Mouse (Mus musculus) A20 (cell line): ENCODE measurements at regions not wholly inside any gene's neighbourhood (a gene's known extent, or its start where the extent isn't known, plus 50 kb on each side); places are given as distances from the start of the nearest gene placed in this dataset.
"Not testable (repeated sequence)": the region's sequence is repeated elsewhere in the genome, so short reads cannot be mapped to it uniquely, and the experiment has no call there.

Experiments
- DNase-seq: peaks from one replicate; pipeline ENCODE4 v3.0.0-alpha.2; 2011; ENCODE audit warnings: low read depth, low spot score

DNA sequence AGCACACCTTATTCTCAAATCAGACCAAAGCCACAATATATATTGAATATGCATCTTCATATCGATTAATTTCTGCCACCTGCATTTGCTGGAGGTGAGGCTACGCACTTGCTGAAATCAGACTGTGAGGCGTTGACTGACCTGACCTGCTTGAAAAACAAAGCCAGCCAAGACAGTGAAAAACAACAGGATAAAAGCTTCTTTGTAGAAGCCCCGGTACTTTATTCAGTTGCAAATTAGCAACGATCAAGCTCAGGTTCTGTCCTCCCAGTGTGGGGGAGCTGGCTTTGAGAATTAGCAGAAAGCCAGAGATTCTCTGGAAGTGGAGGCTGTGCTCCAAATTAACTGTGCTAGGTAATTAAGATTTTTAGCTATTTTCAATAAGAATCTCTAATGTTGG, 100.6 kb downstream of the Vmn2r79 start:
- DNase-seq, result no peak

- not testable (repeated sequence) for DNase-seq
These were observed 103.7 kb downstream of the Vmn2r79 start for GRCm38 (mm10) chr7:87099611-87100010.

- DNase-seq, result not testable (repeated sequence)
These were observed 104.5 kb downstream of the Vmn2r79 start for GRCm38 (mm10) chr7:87100377-87100776.

- not testable (repeated sequence) for DNase-seq
These were observed 105.4 kb downstream of the Vmn2r79 start for GRCm38 (mm10) chr7:87101281-87101680.

DNA sequence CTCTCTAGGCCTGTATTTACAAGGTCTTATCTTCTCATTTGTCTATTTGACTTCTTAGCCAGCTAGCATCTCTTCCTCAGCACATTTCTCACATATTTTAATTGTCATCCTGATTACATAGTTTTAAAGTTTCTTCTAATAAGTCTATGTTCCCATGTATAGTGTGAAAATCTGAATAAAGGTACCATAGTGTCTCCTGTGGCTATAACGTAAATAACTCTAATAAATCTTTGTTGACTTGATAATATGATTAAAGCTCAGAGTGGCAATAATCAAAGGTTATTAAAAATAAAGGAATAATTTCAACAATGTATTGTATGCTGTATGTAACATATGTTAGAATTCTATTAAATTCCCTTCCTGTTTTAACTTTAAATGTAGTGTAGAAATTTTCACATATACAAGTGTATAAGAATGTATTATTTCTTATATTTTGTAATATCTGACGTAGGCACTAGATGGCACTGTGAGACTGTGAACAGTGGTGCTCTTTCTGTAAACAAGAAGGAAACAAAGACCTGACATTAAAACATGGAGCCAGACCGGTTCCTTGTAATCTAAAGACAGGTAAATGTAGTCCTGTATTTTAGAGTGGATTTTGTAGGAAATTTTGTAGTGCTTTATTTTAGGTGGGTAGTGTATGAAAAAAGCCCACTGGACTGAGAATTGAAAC, 114.5 kb downstream of the Vmn2r79 start:
- DNase-seq, result peak; percentile 32

DNA sequence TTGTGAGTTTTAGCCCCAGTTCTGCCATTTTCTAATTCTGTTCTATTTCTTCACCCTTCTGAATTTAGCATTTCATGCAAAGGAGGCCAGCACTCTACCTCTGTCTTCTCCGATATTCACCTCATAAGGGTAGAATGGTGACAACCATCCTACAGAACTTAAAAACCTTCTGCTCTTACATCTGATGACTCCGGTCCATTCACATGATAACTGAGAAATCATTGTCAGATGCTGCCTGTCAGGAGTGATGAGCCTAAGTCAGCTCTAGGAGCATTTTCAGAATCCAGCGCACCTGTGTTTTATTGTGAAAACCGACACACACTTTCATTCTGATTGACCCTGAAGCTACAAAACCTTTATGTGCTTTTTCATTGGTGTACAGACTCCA, 115.1 kb downstream of the Vmn2r79 start:
- no peak for DNase-seq

- peak; percentile 11 for DNase-seq
These were observed 117.7 kb downstream of the Vmn2r79 start for GRCm38 (mm10) chr7:87113654-87114053.

GRCm38 (mm10) chr7:87122516-87122915, 123.4 kb upstream of the Nox4 start:
- DNase-seq, result no peak

GRCm38 (mm10) chr7:87145896-87146295, 100.0 kb upstream of the Nox4 start:
- DNase-seq, result no peak

GRCm38 (mm10) chr7:87147703-87148102, 98.2 kb upstream of the Nox4 start:
- DNase-seq, result no peak

GRCm38 (mm10) chr7:87148681-87149080, 97.2 kb upstream of the Nox4 start:
- no peak for DNase-seq

GRCm38 (mm10) chr7:87150991-87151390, 94.9 kb upstream of the Nox4 start:
- no peak for DNase-seq

GRCm38 (mm10) chr7:87186443-87187153, 59.3 kb upstream of the Nox4 start:
- no peak for DNase-seq

DNA sequence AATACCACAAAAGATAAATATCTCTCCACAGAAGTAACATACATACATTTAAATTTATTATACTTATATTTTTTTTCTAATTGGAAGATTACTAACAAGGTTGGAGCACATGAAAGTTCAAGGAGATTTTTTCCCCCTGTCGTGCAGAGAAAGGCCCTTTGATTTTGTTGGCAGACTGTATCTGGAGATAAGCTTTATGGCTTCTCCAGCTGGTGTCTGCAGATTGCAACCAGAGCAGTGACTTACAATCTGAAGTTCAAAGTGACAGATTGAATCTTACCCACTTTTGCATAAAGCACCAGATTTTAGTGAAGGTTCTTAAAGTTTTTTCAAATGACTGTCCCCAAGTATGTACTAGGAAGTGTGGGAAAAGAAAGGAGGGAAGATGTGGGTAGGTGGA, 50.2 kb upstream of the Nox4 start:
- DNase-seq, result no peak
